Mouse (Mus musculus) spleen, adult 2 months (tissue): ENCODE measurements around the gene Cadm1.

Experiments
- CTCF ChIP-seq: fragments of 200-500 bp; IDR thresholded peaks from 2 replicates; pipeline ENCODE4 v1.5.1; 2011; ENCODE audit warnings: mild to moderate bottlenecking, inconsistent platforms; ENCODE audit not compliant: insufficient read depth, insufficient read length, insufficient replicate concordance; ENCODE audit errors: extremely low read depth
- POLR2A ChIP-seq: fragments of 200-500 bp; IDR thresholded peaks from 2 replicates; pipeline ENCODE4 v1.6.1; 2011; ENCODE audit warnings: low read depth, low read length, inconsistent platforms

GRCm38 (mm10) chr9:47548402-47548801 is 18.4 kb downstream of the Cadm1 start:
- TF ChIP-seq CTCF (no peak), POLR2A (no peak)
